17 mouse cellular contexts compared by ENCODE assay signal in genomic region chr13:44707176-44707575, GRCm38 (mm10). TPM values are rescaled to one million over a fixed set of nuclear protein-coding genes. Genes with fewer than 3 reads are reported as not detected.
DNase-seq lines count a peak whose midpoint lies in the region; ATAC-seq lines count a peak whose summit lies in the region.
"Had no signal": no experiment of that assay in that cellular context is flagged by ENCODE, and none has a peak within 500 bp of the region (broad histone marks: within the 10 kb centered on the region; RNA-seq: fewer than 3 reads in every experiment).

No protein-coding gene starts in this region.

- H3K4me3 ChIP-seq in forebrain, embryonic 12.5 days (replicated peaks) = no peak overlapping the region
- no peak overlapping the region for H3K4me3 ChIP-seq in forebrain, embryonic 13.5 days
- H3K4me3 ChIP-seq in liver, embryonic 12.5 days = no peak overlapping the region
- no peak overlapping the region for H3K4me3 ChIP-seq in intestine, embryonic 16.5 days (ENCODE audit: low read length)
- H3K4me3 ChIP-seq: erythroblast, embryonic 14.5 days; hindbrain, embryonic 12.5 days; left cerebral cortex, adult 2 months; limb, embryonic 13.5 days had no signal

- 0 out of 2 replicates have a peak overlapping the region, but pooled peaks have one; percentile 10 for H3K27ac ChIP-seq in forebrain, embryonic 12.5 days
- no peak overlapping the region for H3K27ac ChIP-seq in forebrain, embryonic 13.5 days
- peak overlapping the region; percentile 5; the same call in 1 of the 2 replicates for H3K27ac ChIP-seq in liver, embryonic 12.5 days
- H3K27ac ChIP-seq in intestine, embryonic 16.5 days (ENCODE audit: low read length) = no peak overlapping the region
- H3K27ac ChIP-seq: hindbrain, embryonic 12.5 days; left cerebral cortex, adult 2 months; limb, embryonic 13.5 days had no signal

- no peak for ATAC-seq in forebrain, embryonic 12.5 days (ENCODE audit: low FRiP score)
- ATAC-seq in forebrain, embryonic 13.5 days = no peak
- ATAC-seq in liver, embryonic 12.5 days = no peak
- ATAC-seq in intestine, embryonic 16.5 days = no peak
- ATAC-seq: intestine, postnatal 0 days had no signal

- H3K4me2 ChIP-seq in forebrain, embryonic 12.5 days = no peak overlapping the region
- H3K4me2 ChIP-seq in forebrain, embryonic 13.5 days = no peak overlapping the region
- H3K4me2 ChIP-seq in liver, embryonic 12.5 days = no peak overlapping the region
- no peak overlapping the region for H3K4me2 ChIP-seq in intestine, embryonic 16.5 days (ENCODE audit: low read depth, low read length)
- H3K4me2 ChIP-seq: hindbrain, embryonic 12.5 days; limb, embryonic 13.5 days had no signal

- no peaks in the 10 kb centered on the region for H3K36me3 ChIP-seq in forebrain, embryonic 12.5 days (replicated peaks)
- H3K36me3 ChIP-seq in forebrain, embryonic 13.5 days (ENCODE audit: poor library complexity, severe bottlenecking) = no peaks in the 10 kb centered on the region
- H3K36me3 ChIP-seq in liver, embryonic 12.5 days = no peaks in the 10 kb centered on the region
- no peaks in the 10 kb centered on the region for H3K36me3 ChIP-seq in intestine, embryonic 16.5 days (ENCODE audit: control insufficient read depth, insufficient read depth, low read length)
- H3K36me3 ChIP-seq: hindbrain, embryonic 12.5 days; limb, embryonic 13.5 days had no signal

- no peaks in the 10 kb centered on the region for H3K27me3 ChIP-seq in forebrain, embryonic 12.5 days
- H3K27me3 ChIP-seq in forebrain, embryonic 13.5 days = no peaks in the 10 kb centered on the region
- no peaks in the 10 kb centered on the region for H3K27me3 ChIP-seq in liver, embryonic 12.5 days (replicated peaks)
- H3K27me3 ChIP-seq in intestine, embryonic 16.5 days (replicated peaks; ENCODE audit: control insufficient read depth, insufficient read depth, low read length) = no peaks in the 10 kb centered on the region
- H3K27me3 ChIP-seq: hindbrain, embryonic 12.5 days; limb, embryonic 13.5 days had no signal

- WGBS in forebrain, embryonic 12.5 days = 73% methylated on average over 5 of the region's 5 CpGs
- 63% methylated on average over 5 of the region's 5 CpGs for WGBS in forebrain, embryonic 13.5 days
- 86% methylated on average over 5 of the region's 5 CpGs for WGBS in liver, embryonic 12.5 days (ENCODE audit: insufficient replicate concordance)
- WGBS in intestine, embryonic 16.5 days = 80% methylated on average over 5 of the region's 5 CpGs

- H3K4me1 ChIP-seq in forebrain, embryonic 12.5 days = peaks cover 20% of the 10 kb centered on the region
- peaks cover 23% of the 10 kb centered on the region for H3K4me1 ChIP-seq in forebrain, embryonic 13.5 days
- peaks cover 63% of the 10 kb centered on the region for H3K4me1 ChIP-seq in liver, embryonic 12.5 days
- no peaks in the 10 kb centered on the region for H3K4me1 ChIP-seq in intestine, embryonic 16.5 days (ENCODE audit: control insufficient read depth, insufficient read depth, low read length)

- no peaks in the 10 kb centered on the region for H3K9me3 ChIP-seq in forebrain, embryonic 12.5 days
- no peaks in the 10 kb centered on the region for H3K9me3 ChIP-seq in forebrain, embryonic 13.5 days (replicated peaks)
- H3K9me3 ChIP-seq in liver, embryonic 12.5 days (replicated peaks) = no peaks in the 10 kb centered on the region
- H3K9me3 ChIP-seq in intestine, embryonic 16.5 days (ENCODE audit: control insufficient read depth, low read length) = no peaks in the 10 kb centered on the region
- H3K9me3 ChIP-seq: hindbrain, embryonic 12.5 days; limb, embryonic 13.5 days had no signal

- DNase-seq in liver = no peak
- DNase-seq in spleen, postnatal 4 days (ENCODE audit: low spot score in 2 of 2) = peak; percentile 21 to 60
- DNase-seq in spleen, adult 18-20 months = no peak
- no peak for DNase-seq in adrenal gland, postnatal 14 days
- DNase-seq: cerebellum, adult 11-12 months; gastrocnemius, postnatal 25 days; lung, adult 18-20 months; right cerebral cortex, postnatal 25 days had no signal

- H3K9ac ChIP-seq in forebrain, embryonic 12.5 days = no peak overlapping the region
- no peak overlapping the region for H3K9ac ChIP-seq in forebrain, embryonic 13.5 days
- H3K9ac ChIP-seq in liver, embryonic 12.5 days = no peak overlapping the region
- no peak overlapping the region for H3K9ac ChIP-seq in intestine, embryonic 16.5 days (ENCODE audit: low read depth, low read length)
- H3K9ac ChIP-seq: hindbrain, embryonic 12.5 days; limb, embryonic 13.5 days had no signal

RNA-seq across cellular contexts. Expression of gene Jarid2, which starts 22.1 kb away (rescaled TPM):
- 67.3 and 70.4 TPM in 2 replicates for polyA plus RNA-seq in forebrain, embryonic 12.5 days (2016; fragmentation: Nextera tagmentation; extraction: Ambion mirVana)
- polyA plus RNA-seq in forebrain, embryonic 13.5 days (2015; fragmentation: Nextera tagmentation; extraction: Ambion mirVana) = 36.7 and 39.9 TPM in 2 replicates
- 18.0 and 21.0 TPM in 2 replicates for polyA plus RNA-seq in liver, embryonic 12.5 days (2016; fragmentation: Nextera tagmentation; extraction: Ambion mirVana)
- polyA plus RNA-seq in intestine, embryonic 16.5 days (2015; fragmentation: Nextera tagmentation; extraction: Ambion mirVana) = 19.2 and 22.0 TPM in 2 replicates
- 51.0 and 53.6 TPM in 2 replicates for total RNA-seq in adrenal gland, postnatal 14 days (2021)

Comparison
In these comparisons a context has a peak if more than half of its experiments do, and no peak if none do; other contexts are left out.
1. H3K27ac ChIP-seq: peak in forebrain, embryonic 12.5 days (single experiment) and liver, embryonic 12.5 days (single experiment); none in forebrain, embryonic 13.5 days (single experiment) and intestine, embryonic 16.5 days (single experiment).
2. DNase-seq: peak in spleen, postnatal 4 days (2 of 2); none in liver (single experiment), spleen, adult 18-20 months (0 of 2) and adrenal gland, postnatal 14 days (single experiment).